12 mouse cellular contexts compared by ENCODE assay signal in genomic region chr12:25160990-25161843, GRCm38 (mm10).
DNase-seq lines count a peak whose midpoint lies in the region; ATAC-seq and TF ChIP-seq lines count a peak whose summit lies in the region.
"Had no signal": no experiment of that assay in that cellular context is flagged by ENCODE, and none has a peak within 500 bp of the region (broad histone marks: within the 10 kb centered on the region; RNA-seq: fewer than 3 reads in every experiment).

No protein-coding gene starts in this region.

- H3K27ac ChIP-seq in stomach, postnatal 0 days (replicated peaks), result no peak overlapping the region
- H3K27ac ChIP-seq: limb, embryonic 10.5 days had no signal

- intact Hi-C loops in heart, postnatal 36 days (cut with DNase I), result loop anchor here (2.0 kb wide), 1 partner anchor 62 kb away; no protein-coding TSS in a partner anchor

- TF ChIP-seq EP300 in stomach, postnatal 0 days (optimal IDR thresholded peaks at IDR 0.05), result no peak

- H3K9me3 ChIP-seq in stomach, postnatal 0 days (ENCODE audit: control insufficient read depth, low read length), result no peaks in the 10 kb centered on the region
- H3K9me3 ChIP-seq: limb, embryonic 10.5 days had no signal

- TF ChIP-seq CTCF in stomach, postnatal 0 days (IDR thresholded peaks at IDR 0.05; ENCODE audit: low read depth), result peak; percentile 69

- H3K9ac ChIP-seq in stomach, postnatal 0 days (ENCODE audit: low read length), result no peak overlapping the region

- no peak overlapping the region for H3K4me2 ChIP-seq in stomach, postnatal 0 days (replicated peaks; ENCODE audit: low read depth)

- no peaks in the 10 kb centered on the region for H3K27me3 ChIP-seq in stomach, postnatal 0 days (ENCODE audit: control insufficient read depth, insufficient read depth, low read length)

- no peak for ATAC-seq in stomach, postnatal 0 days (ENCODE audit: low FRiP score, low TSS enrichment)
- ATAC-seq: CD4-positive, CD25-positive, alpha-beta regulatory T cell, adult 4 months had no signal

- H3K4me1 ChIP-seq in stomach, postnatal 0 days (replicated peaks; ENCODE audit: control insufficient read depth, insufficient read depth), result no peaks in the 10 kb centered on the region

- H3K4me3 ChIP-seq in stomach, postnatal 0 days (ENCODE audit: low read depth, low read length), result no peak overlapping the region
- H3K4me3 ChIP-seq: limb, embryonic 10.5 days had no signal

- whole genome bisulfite sequencing in stomach, postnatal 0 days, result 66% methylated on average over 15 of the region's 15 CpGs

- DNase-seq in heart, adult 8-10 months (ENCODE audit: low spot score), result peak; percentile 53
- DNase-seq in heart, postnatal 36 days, result no peak
- DNase-seq in right cerebral cortex, adult 18-20 months, result peak; percentile 25
- no peak for DNase-seq in right cerebral cortex, postnatal 25 days
- DNase-seq in kidney, adult 9 months, result peak; percentile 63
- DNase-seq in stomach, postnatal 0 days (ENCODE audit: low spot score), result peak; percentile 48
- no peak for DNase-seq in left cerebral cortex, adult 8-10 months (ENCODE audit: low spot score in 2 of 2)
- no peak for DNase-seq in left cerebral cortex, adult 11 months (ENCODE audit: low spot score)
- DNase-seq: adrenal gland, adult 8-10 months; gastrocnemius, postnatal 14 days had no signal

- H3K36me3 ChIP-seq in stomach, postnatal 0 days (ENCODE audit: control insufficient read depth, insufficient read depth, low read length), result no peaks in the 10 kb centered on the region
- H3K36me3 ChIP-seq: limb, embryonic 10.5 days had no signal

Comparison
In these comparisons a context has a peak if more than half of its experiments do, and no peak if none do; other contexts are left out.
1. DNase-seq: peak in heart, adult 8-10 months (single experiment), right cerebral cortex, adult 18-20 months (single experiment), kidney, adult 9 months (single experiment) and stomach, postnatal 0 days (single experiment); none in heart, postnatal 36 days (0 of 2), right cerebral cortex, postnatal 25 days (single experiment), left cerebral cortex, adult 8-10 months (0 of 2) and left cerebral cortex, adult 11 months (single experiment).